Comparison of ENCODE assay signal across 28 mouse cellular contexts in the genomic region with DNA sequence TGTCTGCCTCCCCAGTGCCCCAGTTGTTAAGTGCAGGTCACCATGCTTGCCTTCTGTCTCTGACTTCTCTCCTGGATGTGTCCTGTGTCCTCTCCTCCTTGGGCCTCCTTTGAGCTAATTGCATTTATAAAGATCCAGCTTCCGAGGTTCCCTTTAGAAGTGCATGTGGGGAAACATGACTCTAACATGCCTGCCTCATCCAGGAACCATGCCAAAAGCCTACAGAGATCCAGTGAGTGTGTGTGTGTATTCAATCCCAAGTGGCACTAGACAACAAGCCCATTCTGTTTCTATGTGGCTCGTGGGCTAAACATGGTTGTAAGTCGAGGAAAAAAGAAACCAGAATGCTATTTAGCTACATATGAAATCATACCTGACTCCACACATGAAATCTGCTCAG. TPM values are rescaled to one million over a fixed set of nuclear protein-coding genes. Genes with fewer than 3 reads are reported as not detected.
DNase-seq lines count a peak whose midpoint lies in the region; ATAC-seq and TF ChIP-seq lines count a peak whose summit lies in the region.
"Had no signal": no experiment of that assay in that cellular context is flagged by ENCODE, and none has a peak within 500 bp of the region (broad histone marks: within the 10 kb centered on the region; RNA-seq: fewer than 3 reads in every experiment).

No protein-coding gene starts in this region.

- DNase-seq in forebrain, postnatal 0 days, result peak; percentile 53
- peak; percentile 39 for DNase-seq in MN1 (ENCODE audit: low spot score)
- DNase-seq in embryonic facial prominence, embryonic 10.5 days (ENCODE audit: low spot score), result no peak
- DNase-seq in limb, embryonic 10.5 days (ENCODE audit: low spot score), result no peak
- no peak for DNase-seq in cerebellum, postnatal 10 days
- DNase-seq: adrenal gland, adult 8-10 months; cerebellum, adult 11-12 months; cerebellum, postnatal 14 days; heart, postnatal 36 days; kidney, adult 2 months; kidney, postnatal 4 days; layer of hippocampus, postnatal 36 days; midbrain, embryonic 14.5 days; thymus, adult 2 months; thymus, postnatal 4 days had no signal

- no peak overlapping the region for H3K4me2 ChIP-seq in forebrain, postnatal 0 days (ENCODE audit: low read depth)
- no peak overlapping the region for H3K4me2 ChIP-seq in forebrain, embryonic 12.5 days
- H3K4me2 ChIP-seq in liver, embryonic 12.5 days, result no peak overlapping the region
- H3K4me2 ChIP-seq: forebrain, embryonic 13.5 days; hindbrain, embryonic 12.5 days; intestine, embryonic 15.5 days had no signal

- H3K4me1 ChIP-seq in forebrain, postnatal 0 days (ENCODE audit: insufficient read depth), result 0 out of 2 replicates have a peak, but pooled peaks cover 12% of the 10 kb centered on the region
- H3K4me1 ChIP-seq in forebrain, embryonic 12.5 days, result peaks cover 22% of the 10 kb centered on the region
- peaks cover 40% of the 10 kb centered on the region for H3K4me1 ChIP-seq in embryonic facial prominence, embryonic 10.5 days
- H3K4me1 ChIP-seq in limb, embryonic 10.5 days, result peaks cover 43% of the 10 kb centered on the region
- H3K4me1 ChIP-seq in liver, embryonic 12.5 days, result peaks cover 38% of the 10 kb centered on the region

- H3K27me3 ChIP-seq in forebrain, postnatal 0 days (ENCODE audit: insufficient read depth, low read length), result no peaks in the 10 kb centered on the region
- H3K27me3 ChIP-seq in forebrain, embryonic 12.5 days, result no peaks in the 10 kb centered on the region
- H3K27me3 ChIP-seq in embryonic facial prominence, embryonic 10.5 days (replicated peaks; ENCODE audit: low read depth, poor library complexity, severe bottlenecking), result peaks cover 4% of the 10 kb centered on the region; the same call in 1 of the 2 replicates
- H3K27me3 ChIP-seq in limb, embryonic 10.5 days (ENCODE audit: low read depth, poor library complexity, severe bottlenecking), result no peaks in the 10 kb centered on the region
- H3K27me3 ChIP-seq in liver, embryonic 12.5 days (replicated peaks), result peaks cover 14% of the 10 kb centered on the region
- H3K27me3 ChIP-seq: forebrain, embryonic 13.5 days; hindbrain, embryonic 12.5 days; intestine, embryonic 15.5 days had no signal

- WGBS in forebrain, postnatal 0 days, result 44% methylated on average over 3 of the region's 3 CpGs
- 69% methylated on average over 3 of the region's 3 CpGs for WGBS in forebrain, embryonic 12.5 days
- whole genome bisulfite sequencing in embryonic facial prominence, embryonic 10.5 days, result 80% methylated on average over 3 of the region's 3 CpGs
- 82% methylated on average over 3 of the region's 3 CpGs for WGBS in limb, embryonic 10.5 days
- WGBS in liver, embryonic 12.5 days (ENCODE audit: insufficient replicate concordance), result 49% methylated on average over 3 of the region's 3 CpGs

- no peak overlapping the region for H3K4me3 ChIP-seq in forebrain, postnatal 0 days (ENCODE audit: low read depth, low read length)
- H3K4me3 ChIP-seq in forebrain, embryonic 12.5 days (replicated peaks), result no peak overlapping the region
- H3K4me3 ChIP-seq in embryonic facial prominence, embryonic 10.5 days, result no peak overlapping the region
- no peak overlapping the region for H3K4me3 ChIP-seq in limb, embryonic 10.5 days
- no peak overlapping the region for H3K4me3 ChIP-seq in liver, embryonic 12.5 days
- H3K4me3 ChIP-seq: forebrain, embryonic 13.5 days; heart, embryonic 10.5 days; hindbrain, embryonic 12.5 days; intestine, embryonic 15.5 days had no signal

- H3K27ac ChIP-seq in forebrain, postnatal 0 days (ENCODE audit: low read depth, low read length), result no peak overlapping the region
- H3K27ac ChIP-seq in forebrain, embryonic 12.5 days, result no peak overlapping the region
- 0 out of 2 replicates have a peak overlapping the region, but pooled peaks have one; percentile 36 for H3K27ac ChIP-seq in embryonic facial prominence, embryonic 10.5 days (replicated peaks)
- H3K27ac ChIP-seq in limb, embryonic 10.5 days, result 0 out of 2 replicates have a peak overlapping the region, but pooled peaks have one; percentile 10
- no peak overlapping the region for H3K27ac ChIP-seq in liver, embryonic 12.5 days
- H3K27ac ChIP-seq: forebrain, embryonic 13.5 days; heart, embryonic 10.5 days; hindbrain, embryonic 12.5 days; hindbrain, postnatal 0 days; intestine, embryonic 15.5 days had no signal

- H3K36me3 ChIP-seq in forebrain, postnatal 0 days (ENCODE audit: insufficient read depth), result no peaks in the 10 kb centered on the region
- H3K36me3 ChIP-seq in forebrain, embryonic 12.5 days (replicated peaks), result no peaks in the 10 kb centered on the region
- no peaks in the 10 kb centered on the region for H3K36me3 ChIP-seq in embryonic facial prominence, embryonic 10.5 days (replicated peaks)
- H3K36me3 ChIP-seq in limb, embryonic 10.5 days, result no peaks in the 10 kb centered on the region
- no peaks in the 10 kb centered on the region for H3K36me3 ChIP-seq in liver, embryonic 12.5 days
- H3K36me3 ChIP-seq: heart, embryonic 10.5 days; hindbrain, embryonic 12.5 days; intestine, embryonic 15.5 days had no signal

- no peak for TF ChIP-seq CTCF in forebrain, postnatal 0 days (IDR thresholded peaks at IDR 0.05; ENCODE audit: low read depth)

- H3K9me3 ChIP-seq in forebrain, postnatal 0 days (ENCODE audit: low read length), result no peaks in the 10 kb centered on the region
- H3K9me3 ChIP-seq in forebrain, embryonic 12.5 days, result no peaks in the 10 kb centered on the region
- no peaks in the 10 kb centered on the region for H3K9me3 ChIP-seq in embryonic facial prominence, embryonic 10.5 days
- H3K9me3 ChIP-seq in limb, embryonic 10.5 days (replicated peaks), result no peaks in the 10 kb centered on the region
- H3K9me3 ChIP-seq in liver, embryonic 12.5 days (replicated peaks), result no peaks in the 10 kb centered on the region
- H3K9me3 ChIP-seq: forebrain, embryonic 13.5 days; heart, embryonic 10.5 days; hindbrain, embryonic 12.5 days; intestine, embryonic 15.5 days had no signal

- no peak overlapping the region for H3K9ac ChIP-seq in forebrain, postnatal 0 days
- no peak overlapping the region for H3K9ac ChIP-seq in forebrain, embryonic 12.5 days
- no peak overlapping the region for H3K9ac ChIP-seq in liver, embryonic 12.5 days
- H3K9ac ChIP-seq: forebrain, embryonic 13.5 days; hindbrain, embryonic 12.5 days; intestine, embryonic 15.5 days had no signal

- ATAC-seq in forebrain, postnatal 0 days, result no peak
- ATAC-seq in forebrain, embryonic 12.5 days (ENCODE audit: low FRiP score), result no peak
- no peak for ATAC-seq in liver, embryonic 12.5 days
- ATAC-seq: activated CD4-positive, CD25-positive, alpha-beta regulatory T cell, adult 4 months; forebrain, embryonic 13.5 days; hindbrain, postnatal 0 days; intestine, embryonic 15.5 days had no signal

RNA-seq across cellular contexts. Expression of a gene that starts 16.7 kb away (rescaled TPM):
- 86.6 and 102 TPM in 2 replicates for total RNA-seq in forebrain, postnatal 0 days (2014; rRNA removed)
- polyA plus RNA-seq in forebrain, postnatal 0 days (2015; fragmentation: Nextera tagmentation; extraction: Ambion mirVana), result 75.4 and 81.0 TPM in 2 replicates
- 109 and 113 TPM in 2 replicates for polyA plus RNA-seq in forebrain, embryonic 12.5 days (2016; fragmentation: Nextera tagmentation; extraction: Ambion mirVana)
- polyA plus RNA-seq in embryonic facial prominence, embryonic 10.5 days (2016; fragmentation: Nextera tagmentation; extraction: Ambion mirVana), result 117 TPM in 2 replicates
- 111 and 130 TPM in 2 replicates for polyA plus RNA-seq in limb, embryonic 10.5 days (2016; fragmentation: Nextera tagmentation; extraction: Ambion mirVana)
- 21.1 and 21.9 TPM in 2 replicates for polyA plus RNA-seq in liver, embryonic 12.5 days (2016; fragmentation: Nextera tagmentation; extraction: Ambion mirVana)

RNA-seq across cellular contexts. Expression of a gene that starts 58.5 kb away (rescaled TPM):
- not detected in 2 replicates for total RNA-seq in forebrain, postnatal 0 days (2014; rRNA removed)
- polyA plus RNA-seq in forebrain, postnatal 0 days (2015; fragmentation: Nextera tagmentation; extraction: Ambion mirVana), result 0.10 and 0.30 TPM in 2 replicates
- 0.32 and 0.69 TPM in 2 replicates for polyA plus RNA-seq in forebrain, embryonic 12.5 days (2016; fragmentation: Nextera tagmentation; extraction: Ambion mirVana)
- polyA plus RNA-seq in embryonic facial prominence, embryonic 10.5 days (2016; fragmentation: Nextera tagmentation; extraction: Ambion mirVana), result 0.34 and 0.69 TPM in 2 replicates
- 0.67 and 0.90 TPM in 2 replicates for polyA plus RNA-seq in limb, embryonic 10.5 days (2016; fragmentation: Nextera tagmentation; extraction: Ambion mirVana)
- 0.20 TPM in 1 of 2 replicates, not detected in the other for polyA plus RNA-seq in liver, embryonic 12.5 days (2016; fragmentation: Nextera tagmentation; extraction: Ambion mirVana)
- total RNA-seq: gastrocnemius, adult 8-10 months; gastrocnemius, postnatal 4 days; heart, postnatal 36 days; hindbrain, postnatal 0 days; layer of hippocampus, postnatal 36 days; left cerebral cortex, postnatal 10 days; MEL; monocyte, adult 5-6 weeks had no signal
- polyA plus RNA-seq: intestine, embryonic 15.5 days had no signal

Comparison
In these comparisons a context has a peak if more than half of its experiments do, and no peak if none do; other contexts are left out.
1. DNase-seq: peak in forebrain, postnatal 0 days (single experiment) and MN1 (single experiment); none in embryonic facial prominence, embryonic 10.5 days (single experiment), limb, embryonic 10.5 days (single experiment) and cerebellum, postnatal 10 days (0 of 2).
2. H3K27ac ChIP-seq: peak in embryonic facial prominence, embryonic 10.5 days (single experiment) and limb, embryonic 10.5 days (single experiment); none in forebrain, postnatal 0 days (single experiment), forebrain, embryonic 12.5 days (single experiment) and liver, embryonic 12.5 days (single experiment).